Mouse (Mus musculus): ENCODE data around the gene Scnn1b.

Scnn1b gene

GRCm38 (mm10) chr7:121966169-121966568, 101.3 kb downstream of the Scnn1b start:
- in situ Hi-C loops (cut with MboI, MseI) = loop anchor here (5.0 kb wide), 1 partner anchor 224 kb away; no protein-coding TSS in a partner anchor

Data from regulatory T cell (primary cell).